Mouse (Mus musculus): ENCODE data around the gene Cryaa. TPM values are rescaled to one million over a fixed set of nuclear protein-coding genes. Genes with fewer than 3 reads are reported as not detected.

Gene Cryaa
- total and polyA plus RNA-seq, 3 experiments, result not detected

GRCm38 (mm10) chr17:31710455-31710854 is 32.8 kb downstream of the Cryaa start:
- no peak for DNase-seq

- DNase-seq, result no peak
Observed at GRCm38 (mm10) chr17:31713709-31714108, 36.1 kb downstream of the Cryaa start.

- DNase-seq, result no peak
Observed at GRCm38 (mm10) chr17:31714125-31714524, 36.5 kb downstream of the Cryaa start.

GRCm38 (mm10) chr17:31715006-31715405 is 37.4 kb downstream of the Cryaa start:
- DNase-seq, result no peak

GRCm38 (mm10) chr17:31721637-31722036 is 44.0 kb downstream of the Cryaa start:
- no peak for DNase-seq

GRCm38 (mm10) chr17:31725366-31725765 is 47.8 kb downstream of the Cryaa start:
- no peak for DNase-seq

- DNase-seq, result no peak
Observed at GRCm38 (mm10) chr17:31726216-31726615, 48.6 kb downstream of the Cryaa start.

- DNase-seq, result peak; percentile 83
Observed at GRCm38 (mm10) chr17:31727230-31727629, 49.6 kb downstream of the Cryaa start.

- DNase-seq, result no peak
Observed at GRCm38 (mm10) chr17:31728043-31728442, 50.4 kb downstream of the Cryaa start.

GRCm38 (mm10) chr17:31728968-31729501 is 51.4 kb downstream of the Cryaa start:
- DNase-seq, result peak; percentile 84

- no peak for DNase-seq
Observed at GRCm38 (mm10) chr17:31731038-31731437, 53.4 kb downstream of the Cryaa start.

Other genes starting within 250 kb of the Cryaa start
- gene Wdr4, start 157.8 kb upstream of the Cryaa start, total RNA-seq (2021), result 10 to 100 TPM; 15.8 to 19.1 TPM
- gene Wdr4, start 157.8 kb upstream of the Cryaa start, polyA plus RNA-seq (2012; rRNA removed), result 35.0 and 41.2 TPM in 2 replicates
- gene Ndufv3, start 157.7 kb upstream of the Cryaa start, total RNA-seq (2021), result 100 to 1,000 TPM; 472 to 552 TPM
- 84.6 and 101 TPM in 2 replicates for gene Ndufv3, start 157.7 kb upstream of the Cryaa start, polyA plus RNA-seq (2012; rRNA removed)
- gene Pknox1, start 113.1 kb upstream of the Cryaa start, total RNA-seq (2021), result 10 to 100 TPM; 20.6 to 24.3 TPM
- gene Pknox1, start 113.1 kb upstream of the Cryaa start, polyA plus RNA-seq (2012; rRNA removed), result 12.0 and 17.2 TPM in 2 replicates
- gene Cbs, start 40.6 kb upstream of the Cryaa start, total RNA-seq (2021), result 1 to 10 TPM; 6.4 to 8.1 TPM
- gene Cbs, start 40.6 kb upstream of the Cryaa start, polyA plus RNA-seq (2012; rRNA removed), result 1.9 and 2.1 TPM in 2 replicates
- gene U2af1, start 18.9 kb upstream of the Cryaa start, total RNA-seq (2021), result 100 to 1,000 TPM; 146 to 161 TPM
- 12.7 and 12.8 TPM in 2 replicates for gene U2af1, start 18.9 kb upstream of the Cryaa start, polyA plus RNA-seq (2012; rRNA removed)
- 10 to 100 TPM; 60.5 to 77.1 TPM for gene Sik1, start 178.0 kb downstream of the Cryaa start, total RNA-seq (2021)
- 23.4 and 48.1 TPM in 2 replicates for gene Sik1, start 178.0 kb downstream of the Cryaa start, polyA plus RNA-seq (2012; rRNA removed)